Mouse (Mus musculus) embryo, embryonic 9.5 days (tissue): Measurements from ENCODE around the gene Ybx2.

ENCODE experiments used
- DNase-seq: peaks from one replicate; pipeline ENCODE4 v3.0.0-alpha.2; 2017; ENCODE audit errors: extremely low spot score

Ybx2 gene

GRCm38 (mm10) chr11:69961841-69962240, 26.2 kb downstream of the Ybx2 start:
- no peak for DNase-seq

- DNase-seq, result peak; percentile 21
These were observed 29.2 kb downstream of the Ybx2 start, which contains the start of gene Cldn7 for GRCm38 (mm10) chr11:69964650-69965270. Gene Cldn7, plus strand, starts transcription at chr11:69964779.

GRCm38 (mm10) chr11:69965271-69966005, 29.8 kb downstream of the Ybx2 start:
- DNase-seq, result peak; percentile 40

GRCm38 (mm10) chr11:69966006-69966859, 30.6 kb downstream of the Ybx2 start:
- DNase-seq, result peak; percentile 50

GRCm38 (mm10) chr11:69966860-69967517, 31.4 kb downstream of the Ybx2 start:
- no peak for DNase-seq

GRCm38 (mm10) chr11:69968793-69969192, 33.2 kb downstream of the Ybx2 start:
- no peak for DNase-seq

- DNase-seq, result no peak
These were observed 34.6 kb downstream of the Ybx2 start for GRCm38 (mm10) chr11:69970222-69970621.

- no peak for DNase-seq
These were observed 35.2 kb downstream of the Ybx2 start for GRCm38 (mm10) chr11:69970775-69971174.

GRCm38 (mm10) chr11:69974907-69975306, 39.3 kb downstream of the Ybx2 start:
- no peak for DNase-seq

- no peak for DNase-seq
These were observed 40.7 kb downstream of the Ybx2 start for GRCm38 (mm10) chr11:69976271-69976670.

GRCm38 (mm10) chr11:69979827-69980195, 44.2 kb downstream of the Ybx2 start:
- DNase-seq, result no peak

- peak; percentile 99 for DNase-seq
These were observed 44.9 kb downstream of the Ybx2 start for GRCm38 (mm10) chr11:69980196-69981140.

- DNase-seq, result no peak
These were observed 45.7 kb downstream of the Ybx2 start, which contains the start of gene Ctdnep1 for GRCm38 (mm10) chr11:69981141-69981762. Gene Ctdnep1, plus strand, starts transcription at chr11:69981156.

GRCm38 (mm10) chr11:69982225-69982624, 46.6 kb downstream of the Ybx2 start, which contains the start of gene Elp5:
Gene Elp5, minus strand, starts transcription at chr11:69982517.
- no peak for DNase-seq

GRCm38 (mm10) chr11:69982877-69983276, 47.3 kb downstream of the Ybx2 start:
- no peak for DNase-seq

GRCm38 (mm10) chr11:69983377-69983776, 47.8 kb downstream of the Ybx2 start:
- DNase-seq, result no peak

- DNase-seq, result no peak
These were observed 48.8 kb downstream of the Ybx2 start for GRCm38 (mm10) chr11:69984431-69984830.

GRCm38 (mm10) chr11:69989949-69990348, 54.4 kb downstream of the Ybx2 start:
- DNase-seq, result no peak
